Mouse (Mus musculus) small intestine, adult 2 months (tissue): ENCODE measurements around the gene Gm21762.
"Not testable (repeated sequence)": the region's sequence is repeated elsewhere in the genome, so short reads cannot be mapped to it uniquely, and the experiment has no call there.

ENCODE experiments used
- CTCF ChIP-seq: fragments of 200-500 bp; IDR thresholded peaks from 2 replicates; pipeline ENCODE4 v1.5.1; 2012; ENCODE audit warnings: low read depth, mild to moderate bottlenecking, control low read depth, inconsistent platforms, low read length, moderate library complexity, mixed read lengths; ENCODE audit not compliant: insufficient replicate concordance, insufficient read length; ENCODE audit errors: extremely low read depth
- POLR2A ChIP-seq: fragments of 200-500 bp; IDR thresholded peaks from 2 replicates; pipeline ENCODE4 v1.6.1; 2012; ENCODE audit warnings: low read depth, mild to moderate bottlenecking, control low read depth, inconsistent platforms, low read length, moderate library complexity

DNA sequence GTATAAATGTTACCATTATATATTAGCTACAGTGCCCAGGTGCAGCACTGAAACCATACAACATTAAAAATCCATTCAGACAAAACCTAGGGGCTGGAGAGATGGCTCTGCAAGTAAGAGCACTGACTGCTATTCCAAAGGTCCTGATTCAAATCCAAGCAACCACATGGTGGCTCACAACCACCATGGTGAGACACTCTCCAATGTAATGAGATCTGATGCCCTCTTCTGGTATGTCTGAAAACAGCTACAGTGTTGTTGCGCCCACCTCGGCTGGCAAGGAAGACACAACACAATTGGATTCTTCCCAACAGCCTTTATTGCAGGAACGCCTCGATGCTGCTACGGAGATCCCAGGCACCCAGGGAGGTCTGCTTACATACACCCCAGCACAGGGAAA, 5.2 kb upstream of the Gm21762 start:
- TF ChIP-seq CTCF, POLR2A: not testable (repeated sequence)
